Mouse (Mus musculus) bone marrow, adult 2 months (tissue): ENCODE data around the gene Mdm1.

ENCODE experiments used
- CTCF ChIP-seq: fragments of 200-500 bp; IDR thresholded peaks from 2 replicates; pipeline ENCODE4 v1.5.1; 2011; ENCODE audit warnings: low read length, control low read depth; ENCODE audit not compliant: control insufficient read depth, insufficient read depth
- POLR2A ChIP-seq: fragments of 200-500 bp; IDR thresholded peaks from 2 replicates; pipeline ENCODE4 v1.6.1; 2011; ENCODE audit warnings: low read depth, mild to moderate bottlenecking, control low read depth, low read length, borderline replicate concordance; ENCODE audit not compliant: control insufficient read depth

GRCm38 (mm10) chr10:118130016-118130415 lies 11.6 kb upstream of the Mdm1 start:
- no peak for TF ChIP-seq CTCF
- TF ChIP-seq POLR2A: no peak
